Mouse (Mus musculus) spleen, adult 2 months (tissue): Measurements from ENCODE around the gene Fgd4. TPM values are rescaled to one million over a fixed set of nuclear protein-coding genes. Genes with fewer than 3 reads are reported as not detected.
"Not testable (repeated sequence)": the region's sequence is repeated elsewhere in the genome, so short reads cannot be mapped to it uniquely, and the experiment has no call there.

Experiments used
- DNase-seq, 2 experiments: peaks; one replicate each; pipeline versions ENCODE4 v3.0.0 to v3.0.0-alpha.2; 2012 to 2021; ENCODE audit warnings: low spot score in 2 of 2, low read depth in 1 of 2
- H3K27ac ChIP-seq: fragments of 200-500 bp; 2 replicates; pipeline ENCODE4 v1.5.1; 2012; ENCODE audit warnings: low read length, inconsistent platforms; ENCODE audit not compliant: insufficient read depth
- H3K27me3 ChIP-seq: fragments of 200-500 bp; 2 replicates; pipeline ENCODE4 v1.6.1; 2012; ENCODE audit warnings: mild to moderate bottlenecking, moderate library complexity, low read length, inconsistent platforms; ENCODE audit not compliant: control insufficient read depth, insufficient read depth
- H3K36me3 ChIP-seq: fragments of 200-500 bp; 2 replicates; pipeline ENCODE4 v1.6.1; 2012; ENCODE audit warnings: mild to moderate bottlenecking, low read length, inconsistent platforms; ENCODE audit not compliant: control insufficient read depth, insufficient read depth
- H3K4me1 ChIP-seq: fragments of 200-500 bp; 2 replicates; pipeline ENCODE4 v1.6.1; 2011; ENCODE audit warnings: inconsistent platforms; ENCODE audit not compliant: control insufficient read depth, insufficient read depth, insufficient read length
- H3K4me3 ChIP-seq: fragments of 200-500 bp; 2 replicates; pipeline ENCODE4 v1.5.1; 2011; ENCODE audit warnings: mild to moderate bottlenecking, inconsistent platforms; ENCODE audit not compliant: insufficient read depth, insufficient read length; ENCODE audit errors: extremely low read depth
- CTCF ChIP-seq: fragments of 200-500 bp; IDR thresholded peaks from 2 replicates; pipeline ENCODE4 v1.5.1; 2011; ENCODE audit warnings: mild to moderate bottlenecking, inconsistent platforms; ENCODE audit not compliant: insufficient read depth, insufficient read length, insufficient replicate concordance; ENCODE audit errors: extremely low read depth
- POLR2A ChIP-seq: fragments of 200-500 bp; IDR thresholded peaks from 2 replicates; pipeline ENCODE4 v1.6.1; 2011; ENCODE audit warnings: low read depth, low read length, inconsistent platforms
- WGBS: fragments of 180-500 bp; shearing (Covaris S2); methylation state at CpG from one replicate; pipeline ENCODE4 v1.1.7; 2018; 5-methylcytosine and 5-hydroxymethylcytosine counted together
- polyA plus RNA-seq: library from polyadenylated mRNA; depleted of rRNA; stranded (reverse); fragments of >200 nt; gene quantifications from 2 replicates; pipeline ENCODE4 v1.2.3, GENCODE M21; 2012

The Fgd4 gene
- polyA plus RNA-seq, 1 experiment, result 0.43 TPM

DNA sequence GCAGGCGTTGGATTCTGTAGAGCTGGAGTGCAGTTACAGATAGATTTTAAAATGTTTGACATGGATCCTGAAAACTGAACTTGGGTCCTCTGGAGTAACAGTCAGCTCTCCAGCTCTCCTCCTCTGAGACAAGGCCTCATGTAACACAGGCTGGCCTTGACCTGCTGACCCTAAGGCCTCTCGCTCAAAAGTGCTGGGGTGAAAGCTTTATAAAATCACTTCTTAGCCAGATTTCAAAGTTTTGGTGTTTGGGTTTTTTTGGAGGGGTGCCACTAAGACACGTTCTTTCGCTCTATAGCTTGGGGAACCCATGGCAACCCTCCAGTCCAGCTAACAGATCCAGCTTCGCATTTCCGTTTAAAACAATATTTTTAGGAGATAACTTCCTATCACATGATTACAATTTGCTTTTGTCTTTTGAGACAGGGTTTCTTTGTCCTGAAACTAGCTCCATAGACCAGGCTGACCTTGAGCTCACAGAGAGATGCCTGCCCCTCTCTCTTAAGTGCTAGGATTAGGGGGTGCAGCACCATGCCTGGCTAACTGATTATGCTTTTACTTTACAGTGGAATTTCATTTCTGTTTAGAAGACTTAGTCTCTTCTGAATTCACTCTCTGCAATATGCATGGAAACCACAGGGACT lies 74.1 kb downstream of the Fgd4 start:
- TF ChIP-seq POLR2A, result no peak
- no peak for TF ChIP-seq CTCF
- Histone ChIP-seq H3K27me3 (no peaks in the 10 kb centered on the region), H3K36me3 (no peaks in the 10 kb centered on the region), H3K4me1 (no peaks in the 10 kb centered on the region), H3K27ac (peak overlapping the region; percentile 52), H3K4me3 (no peak overlapping the region)
- WGBS, result 81% methylated on average over 6 of the region's 6 CpGs
- no peak for DNase-seq

DNA sequence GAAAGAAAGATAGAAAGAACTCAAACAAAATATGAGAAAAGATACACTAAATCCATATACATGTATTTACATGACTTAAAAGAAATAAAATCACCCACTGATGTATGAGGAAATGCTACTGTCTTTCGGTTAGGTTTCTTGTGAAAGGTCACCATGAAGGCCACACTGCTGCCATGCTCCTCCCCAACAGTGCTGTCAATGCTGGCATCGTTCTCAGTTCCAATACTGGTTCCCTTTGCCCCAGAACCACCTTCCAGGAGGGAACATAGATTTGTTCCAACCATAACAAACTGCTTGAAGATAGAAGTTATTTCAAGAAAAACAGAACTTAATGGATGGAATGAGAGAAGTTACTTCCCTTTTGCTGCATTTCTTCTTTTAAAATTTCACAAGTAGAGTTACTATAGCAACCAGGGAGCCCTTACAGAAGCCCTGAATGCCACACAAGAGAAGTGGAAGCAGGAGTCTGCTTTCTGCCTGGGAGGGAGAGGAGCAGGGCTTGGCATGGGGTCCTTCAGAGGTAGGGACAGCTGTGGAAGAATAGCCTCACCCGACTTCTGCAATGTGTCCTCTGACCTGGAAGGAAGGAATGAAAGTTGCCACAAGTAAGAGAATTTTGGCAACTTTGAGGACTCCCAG lies 75.0 kb downstream of the Fgd4 start:
- no peaks in the 10 kb centered on the region for H3K36me3 ChIP-seq
- 63% methylated on average over 3 of the region's 3 CpGs for WGBS
- no peaks in the 10 kb centered on the region for H3K4me1 ChIP-seq
- TF ChIP-seq CTCF (no peak), POLR2A (no peak)
- DNase-seq, result peak in 1 of 2 experiments; percentile 1
- H3K4me3 ChIP-seq, result no peak overlapping the region
- no peak overlapping the region for H3K27ac ChIP-seq
- no peaks in the 10 kb centered on the region for H3K27me3 ChIP-seq

DNA sequence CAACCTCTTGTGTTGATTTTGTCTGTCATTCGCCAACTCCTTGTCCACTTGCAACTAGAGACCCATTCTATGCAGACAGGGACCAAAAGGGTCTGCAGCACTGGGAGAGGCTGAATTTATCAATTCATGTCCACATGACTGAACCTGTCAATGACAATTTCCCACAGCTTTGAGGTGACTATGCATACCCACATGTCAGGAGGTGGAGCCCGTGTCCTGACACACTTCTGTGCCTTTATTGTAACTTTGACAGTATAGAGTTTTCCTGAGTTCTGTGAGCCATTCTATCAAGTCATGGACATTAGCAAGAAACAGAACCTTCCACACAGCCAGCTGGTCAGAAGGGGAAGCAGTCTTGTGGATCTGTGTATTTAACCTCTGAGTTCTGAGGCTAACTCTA lies 76.7 kb downstream of the Fgd4 start:
- WGBS, result 90% methylated on average over 2 of the region's 2 CpGs
- H3K27ac ChIP-seq, result no peak overlapping the region
- no peak for TF ChIP-seq CTCF
- no peak for TF ChIP-seq POLR2A
- H3K4me1 ChIP-seq, result no peaks in the 10 kb centered on the region
- H3K27me3 ChIP-seq, result no peaks in the 10 kb centered on the region
- H3K36me3 ChIP-seq, result no peaks in the 10 kb centered on the region
- DNase-seq, result no peak
- no peak overlapping the region for H3K4me3 ChIP-seq

DNA sequence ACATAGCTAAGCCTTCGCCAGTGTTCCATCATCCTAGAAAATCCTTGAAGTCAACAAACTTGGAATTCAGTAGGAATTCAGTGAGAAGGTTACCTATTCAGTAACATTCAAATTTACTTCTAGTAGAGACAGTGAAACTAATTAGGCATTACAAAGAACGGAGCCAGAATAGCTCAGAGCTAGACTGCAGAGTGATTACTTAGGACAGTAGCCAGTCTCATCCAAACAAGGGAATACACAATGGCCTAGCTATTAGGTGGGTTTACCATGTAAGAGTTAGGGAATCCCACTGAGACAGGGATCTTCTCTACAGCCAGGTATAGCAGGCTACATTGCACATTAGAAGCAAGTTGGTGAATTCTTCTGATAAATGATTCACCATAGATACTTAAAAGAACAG lies 77.5 kb downstream of the Fgd4 start:
- not testable (repeated sequence) for H3K4me1 ChIP-seq, H3K36me3 ChIP-seq, H3K27me3 ChIP-seq, H3K4me3 ChIP-seq, DNase-seq, H3K27ac ChIP-seq
- whole genome bisulfite sequencing, result 92% methylated on average over 2 of the region's 2 CpGs

DNA sequence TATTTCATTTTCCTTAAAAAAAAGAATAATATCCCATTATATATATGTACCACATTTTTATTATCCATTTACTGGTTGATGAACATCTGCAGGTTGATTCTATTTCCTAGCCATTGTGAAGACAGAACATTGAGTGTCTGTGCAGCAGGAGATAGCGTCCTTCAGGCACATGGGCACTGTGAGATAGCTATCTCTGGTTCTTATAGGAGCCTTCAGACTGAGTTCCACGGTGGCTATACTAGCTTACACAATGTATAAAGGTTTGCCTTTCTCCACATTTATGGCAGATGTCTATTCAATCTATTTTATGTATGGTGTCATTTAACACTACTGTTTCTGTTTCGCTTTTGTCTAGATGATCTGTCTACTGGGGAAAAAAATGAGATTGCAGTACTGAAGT lies 98.9 kb downstream of the Fgd4 start:
- no peak for DNase-seq
- WGBS, result 89% methylated on average over 3 of the region's 3 CpGs
- TF ChIP-seq POLR2A (no peak), CTCF (no peak)
- no peaks in the 10 kb centered on the region for H3K4me1 ChIP-seq
- no peaks in the 10 kb centered on the region for H3K36me3 ChIP-seq
- no peak overlapping the region for H3K27ac ChIP-seq
- H3K27me3 ChIP-seq, result no peaks in the 10 kb centered on the region
- no peak overlapping the region for H3K4me3 ChIP-seq

- 92% methylated on average over 2 of the region's 2 CpGs for WGBS
- DNase-seq, result no peak
- Histone ChIP-seq H3K27me3 (no peaks in the 10 kb centered on the region), H3K4me3 (no peak overlapping the region), H3K36me3 (no peaks in the 10 kb centered on the region), H3K27ac (no peak overlapping the region), H3K4me1 (no peaks in the 10 kb centered on the region)
- TF ChIP-seq POLR2A (no peak), CTCF (no peak)
Measured at GRCm38 (mm10) chr16:16500926-16501325, 99.4 kb downstream of the Fgd4 start.

DNA sequence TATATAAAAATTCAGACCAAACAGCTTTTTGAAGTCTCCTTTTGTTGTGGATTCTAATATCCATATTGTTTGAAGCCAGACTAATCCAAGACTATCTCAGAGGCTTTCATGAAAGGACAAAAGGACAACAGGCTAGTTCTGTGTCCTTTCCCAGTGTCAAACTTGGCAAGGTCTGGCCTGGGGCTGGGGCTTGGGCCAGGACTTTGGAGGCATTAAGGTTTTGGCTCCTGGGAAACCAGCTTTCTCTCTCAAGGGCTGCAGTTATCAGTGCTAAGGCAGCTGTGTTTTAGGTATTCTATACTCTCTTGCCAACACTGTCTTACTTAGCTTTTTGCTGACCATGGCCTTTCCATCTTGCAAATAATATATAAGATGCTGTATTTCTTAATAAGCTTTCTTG lies 101.6 kb downstream of the Fgd4 start:
- H3K36me3 ChIP-seq, result no peaks in the 10 kb centered on the region

More for the DNA sequence above, 101.6 kb downstream of the Fgd4 start:
- H3K4me3 ChIP-seq, result no peak overlapping the region
- H3K27me3 ChIP-seq, result no peaks in the 10 kb centered on the region
- H3K27ac ChIP-seq, result no peak overlapping the region
- TF ChIP-seq CTCF (no peak), POLR2A (no peak)
- DNase-seq, result no peak
- no peaks in the 10 kb centered on the region for H3K4me1 ChIP-seq
